Mouse (Mus musculus) liver, postnatal 0 days (tissue): ENCODE results near the gene Ankar. TPM values are rescaled to one million over a fixed set of nuclear protein-coding genes. Genes with fewer than 3 reads are reported as not detected.

ENCODE experiments used
- ATAC-seq: fragments of 200-750 bp; cut with Nextera tagmentation; 2 replicates; pipeline ENCODE4 v1.8.0; 2017; ENCODE audit warnings: mild to moderate bottlenecking, moderate library complexity
- DNase-seq: peaks from one replicate; pipeline ENCODE4 v3.0.0-alpha.2; 2016
- H3K27ac ChIP-seq: fragments of 300-500 bp; sonication (generic); 2 replicates; pipeline ENCODE4 v1.5.1; 2014; ENCODE audit warnings: antibody characterized with exemption, moderate library complexity, mild to moderate bottlenecking, low read depth
- H3K27me3 ChIP-seq: fragments of 300-500 bp; sonication (generic); 2 replicates; pipeline ENCODE4 v1.6.1; 2014; ENCODE audit warnings: low read length, control low read depth, mixed read lengths; ENCODE audit not compliant: insufficient read depth
- H3K36me3 ChIP-seq: fragments of 300-500 bp; sonication (generic); replicated peaks from 2 replicates; pipeline ENCODE4 v1.6.1; 2014; ENCODE audit warnings: mild to moderate bottlenecking, control low read depth, low read length, moderate library complexity, mixed read lengths; ENCODE audit not compliant: insufficient read depth
- H3K4me1 ChIP-seq: fragments of 300-500 bp; sonication (generic); 2 replicates; pipeline ENCODE4 v1.6.1; 2014; ENCODE audit warnings: antibody characterized with exemption, mild to moderate bottlenecking, control low read depth; ENCODE audit not compliant: insufficient read depth
- H3K4me2 ChIP-seq: fragments of 300-500 bp; sonication (generic); 2 replicates; pipeline ENCODE4 v1.6.1; 2014; ENCODE audit warnings: low read depth, mild to moderate bottlenecking, low read length, moderate library complexity, mixed read lengths
- H3K4me3 ChIP-seq: fragments of 300-500 bp; sonication (generic); 2 replicates; pipeline ENCODE4 v1.5.1; 2014; ENCODE audit warnings: low read depth, low read length
- H3K9ac ChIP-seq: fragments of 300-500 bp; sonication (generic); replicated peaks from 2 replicates; pipeline ENCODE4 v1.6.1; 2014; ENCODE audit warnings: mild to moderate bottlenecking, moderate library complexity
- H3K9me3 ChIP-seq: fragments of 300-500 bp; sonication (generic); 2 replicates; pipeline ENCODE4 v1.6.1; 2016; ENCODE audit warnings: mild to moderate bottlenecking, control low read depth, low read length, mixed read lengths
- CTCF ChIP-seq: sonication (generic); IDR thresholded peaks from 2 replicates; pipeline ENCODE4 v1.5.1; 2016; ENCODE audit warnings: antibody characterized with exemption, low read depth
- EP300 ChIP-seq: IDR thresholded peaks from 2 replicates; pipeline ENCODE4 v1.6.1; 2016; ENCODE audit warnings: antibody characterized with exemption, low read depth, mild to moderate bottlenecking
- WGBS: fragments of 180-500 bp; shearing (Covaris S2); extraction: QIAGEN DNeasy Blood & Tissue Kit; methylation state at CpG from one replicate; pipeline ENCODE4 v1.1.7; 2014; ENCODE audit not compliant: insufficient replicate concordance; 5-methylcytosine and 5-hydroxymethylcytosine counted together
- polyA plus RNA-seq: library from polyadenylated mRNA; unstranded; fragments of >200 nt; fragmentation: Nextera tagmentation; extraction: Ambion mirVana; gene quantifications from 2 replicates; pipeline ENCODE4 v1.2.1, GENCODE M21; 2015

Ankar gene
- polyA plus RNA-seq, 1 experiment from 2014 or later: not detected

DNA sequence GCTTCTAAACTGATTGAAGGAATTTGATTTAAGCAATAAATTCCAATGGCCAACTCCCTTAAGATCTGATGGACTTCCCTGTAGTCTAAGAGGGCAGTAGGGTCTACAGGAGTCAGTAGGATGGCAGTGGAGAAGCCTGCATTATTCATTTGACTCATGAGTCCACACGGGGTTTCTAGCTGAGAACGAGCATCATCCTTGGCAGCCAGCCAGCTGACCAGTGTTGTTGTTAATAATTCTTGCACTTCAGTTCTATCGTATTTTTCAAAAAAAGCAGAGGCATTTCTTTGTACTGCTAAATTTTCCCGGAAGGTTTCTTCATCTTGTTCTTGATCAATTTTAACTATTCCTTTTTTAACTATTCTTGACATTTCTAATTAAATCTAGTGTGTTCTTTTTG, 1.7 kb downstream of the Ankar start:
- no peaks in the 10 kb centered on the region for H3K27me3 ChIP-seq
- no peaks in the 10 kb centered on the region for H3K4me1 ChIP-seq
- WGBS: 65% methylated on average over 4 of the region's 4 CpGs
- ATAC-seq (no peak), DNase-seq (no peak)
- no peak overlapping the region for H3K27ac ChIP-seq
- H3K9me3 ChIP-seq: no peaks in the 10 kb centered on the region
- no peak overlapping the region for H3K4me3 ChIP-seq
- no peak overlapping the region for H3K4me2 ChIP-seq
- H3K36me3 ChIP-seq: no peaks in the 10 kb centered on the region
- TF ChIP-seq EP300 (no peak), CTCF (no peak)
- no peak overlapping the region for H3K9ac ChIP-seq

DNA sequence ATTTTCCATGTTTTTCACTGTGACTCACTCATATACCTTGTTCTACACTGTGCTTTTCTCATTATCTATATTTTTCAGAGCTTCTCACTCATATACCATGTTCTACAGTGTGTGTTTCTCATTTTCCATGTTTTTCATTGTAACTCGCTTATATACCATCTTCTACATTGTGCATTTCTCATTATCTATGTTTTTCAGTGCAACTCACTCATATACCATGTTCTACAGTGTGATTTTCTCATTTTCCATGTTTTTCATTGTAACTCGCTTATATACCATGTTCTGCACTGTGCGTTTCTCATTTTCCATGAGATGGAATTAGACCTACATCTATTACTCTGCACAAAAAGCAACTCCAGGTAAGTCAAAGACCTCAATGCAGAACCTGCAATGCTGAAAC, 4.1 kb downstream of the Ankar start:
- Histone ChIP-seq H3K4me3 (no peak overlapping the region), H3K9me3 (no peaks in the 10 kb centered on the region), H3K27ac (no peak overlapping the region), H3K9ac (no peak overlapping the region), H3K4me1 (no peaks in the 10 kb centered on the region), H3K4me2 (no peak overlapping the region), H3K27me3 (no peaks in the 10 kb centered on the region), H3K36me3 (no peaks in the 10 kb centered on the region)
- DNase-seq (no peak), ATAC-seq (no peak)
- WGBS: 55% methylated on average over 3 of the region's 3 CpGs
- TF ChIP-seq CTCF: no peak
- no peak for TF ChIP-seq EP300

DNA sequence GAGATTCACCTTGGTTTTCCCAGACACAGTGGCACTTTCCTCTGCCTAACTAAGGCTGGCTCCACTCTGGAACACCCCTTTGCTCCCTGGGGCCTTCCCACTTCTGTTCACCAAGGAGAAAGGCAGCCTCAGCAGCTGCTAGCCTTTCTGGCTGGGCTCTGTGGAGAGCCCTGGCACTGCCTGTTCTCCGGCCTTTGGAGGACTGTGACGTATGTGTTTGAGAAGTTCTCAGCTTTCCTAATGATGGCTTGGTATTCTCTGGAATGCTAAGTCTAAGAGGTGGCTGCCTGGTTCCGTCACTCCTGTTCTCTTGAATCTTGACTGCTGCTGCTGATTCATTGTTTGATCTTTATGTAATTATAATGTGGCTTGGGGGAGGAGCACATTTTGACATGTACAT, 27.3 kb downstream of the Ankar start:
- no peak for ATAC-seq

DNA sequence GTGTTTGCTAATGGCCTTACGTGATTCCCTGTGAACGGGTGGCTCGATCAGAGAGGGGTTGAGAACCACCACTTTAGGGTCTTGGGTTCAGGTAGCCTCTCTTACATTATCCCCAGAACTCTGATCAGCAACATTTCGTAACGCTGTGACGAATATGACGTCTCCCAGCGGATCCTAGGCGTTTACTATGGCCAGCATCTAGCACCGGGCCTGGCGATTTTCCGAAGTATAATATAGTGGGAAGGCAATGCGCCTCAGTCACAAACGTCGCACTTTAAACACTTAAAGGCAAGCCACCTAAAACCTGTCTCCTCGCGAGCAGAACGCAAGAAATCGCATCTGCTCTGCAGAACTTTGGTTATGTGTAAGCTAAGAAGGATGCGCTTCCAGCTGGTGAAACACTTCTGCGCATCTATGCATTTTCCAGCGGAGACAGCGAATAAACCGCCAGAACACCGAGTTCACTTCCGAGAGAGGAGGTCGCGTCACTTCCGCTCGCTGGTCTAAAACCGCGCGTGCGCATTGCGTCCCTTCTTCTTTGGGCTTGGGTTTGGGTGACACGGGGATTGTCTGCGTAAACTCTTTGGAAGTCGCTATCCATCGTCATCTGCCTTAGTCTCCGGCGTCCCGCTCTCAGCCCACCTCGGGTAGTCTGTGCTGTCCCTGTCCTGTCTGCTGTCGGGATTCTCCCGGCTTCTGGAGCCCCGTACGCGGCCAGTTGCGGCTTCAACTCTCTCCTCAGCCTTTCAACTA, 59.5 kb downstream of the Ankar start:
- Histone ChIP-seq H3K4me2 (peak overlapping the region; percentile 30; the same call in 1 of the 2 replicates), H3K4me3 (peak overlapping the region; percentile 5; the same call in 1 of the 2 replicates), H3K9me3 (no peaks in the 10 kb centered on the region), H3K9ac (no peak overlapping the region), H3K4me1 (no peaks in the 10 kb centered on the region), H3K27me3 (no peaks in the 10 kb centered on the region), H3K36me3 (no peaks in the 10 kb centered on the region), H3K27ac (no peak overlapping the region)
- WGBS: 42% methylated on average over 49 of the region's 49 CpGs
- DNase-seq (peak; percentile 61), ATAC-seq (no peak; the same call in 1 of the 2 replicates)
- no peak for TF ChIP-seq EP300
- no peak for TF ChIP-seq CTCF

More for the DNA sequence above, 27.3 kb downstream of the Ankar start:
- H3K9ac ChIP-seq: no peak overlapping the region
- H3K27me3 ChIP-seq: no peaks in the 10 kb centered on the region
- H3K36me3 ChIP-seq: no peaks in the 10 kb centered on the region
- no peaks in the 10 kb centered on the region for H3K9me3 ChIP-seq
- no peak for DNase-seq
- H3K4me1 ChIP-seq: no peaks in the 10 kb centered on the region
- H3K4me2 ChIP-seq: no peak overlapping the region
- no peak for TF ChIP-seq CTCF
- no peak for TF ChIP-seq EP300
- WGBS: 69% methylated on average over 3 of the region's 3 CpGs
- no peak overlapping the region for H3K4me3 ChIP-seq
- H3K27ac ChIP-seq: no peak overlapping the region

DNA sequence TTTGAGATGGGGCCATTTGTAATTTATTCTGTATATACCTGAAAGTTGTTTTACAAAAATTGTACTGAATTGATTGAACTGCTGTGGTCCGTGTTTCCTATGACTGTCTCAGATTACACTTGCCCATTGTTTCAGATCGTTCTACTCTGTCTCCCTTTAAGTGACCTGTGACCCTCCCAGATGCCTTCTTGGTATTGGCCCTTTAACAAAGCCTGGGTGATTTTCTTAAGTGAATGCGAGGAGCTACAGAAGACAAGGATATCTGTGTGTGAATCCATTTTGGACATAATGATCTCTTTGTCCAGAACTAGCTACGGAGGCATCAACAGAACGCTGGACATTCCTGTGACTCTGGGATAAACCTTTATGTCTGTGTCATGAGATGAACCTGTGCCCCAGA, 65.2 kb downstream of the Ankar start:
- no peaks in the 10 kb centered on the region for H3K27me3 ChIP-seq
- ATAC-seq (no peak), DNase-seq (no peak)
- no peak for TF ChIP-seq EP300
- no peak for TF ChIP-seq CTCF
- no peak overlapping the region for H3K4me3 ChIP-seq
- H3K4me2 ChIP-seq: no peak overlapping the region
- H3K9ac ChIP-seq: no peak overlapping the region
- peaks cover 9% of the 10 kb centered on the region for H3K36me3 ChIP-seq
- 58% methylated on average over 5 of the region's 5 CpGs for WGBS
- no peaks in the 10 kb centered on the region for H3K4me1 ChIP-seq
- no peaks in the 10 kb centered on the region for H3K9me3 ChIP-seq
- H3K27ac ChIP-seq: no peak overlapping the region

DNA sequence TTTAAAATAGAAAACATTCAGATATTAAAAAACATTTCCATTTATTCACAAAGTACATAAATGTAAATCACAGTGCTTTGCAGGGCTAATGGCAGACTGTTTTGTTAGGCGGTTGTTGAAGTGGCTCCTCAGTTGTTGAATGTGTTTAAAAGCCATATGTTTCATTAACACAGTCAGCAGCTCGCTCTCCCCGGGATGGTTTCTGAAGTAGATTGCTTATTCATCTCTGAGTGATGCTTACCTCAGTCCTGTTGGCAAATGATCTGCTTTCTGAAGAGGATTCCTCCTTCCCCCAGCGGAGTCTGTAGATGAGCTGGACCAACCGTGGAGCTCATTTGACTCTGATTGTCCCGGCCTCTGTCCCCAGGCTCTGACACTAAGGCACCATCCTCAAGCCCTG, 88.2 kb downstream of the Ankar start:
- Histone ChIP-seq H3K27me3 (no peaks in the 10 kb centered on the region), H3K4me2 (no peak overlapping the region), H3K27ac (no peak overlapping the region), H3K36me3 (peaks cover 45% of the 10 kb centered on the region), H3K9me3 (no peaks in the 10 kb centered on the region), H3K4me1 (peaks cover 4% of the 10 kb centered on the region; the same call in 1 of the 2 replicates), H3K4me3 (no peak overlapping the region), H3K9ac (no peak overlapping the region)
- ATAC-seq (no peak), DNase-seq (no peak)
- WGBS: 88% methylated on average over 6 of the region's 6 CpGs
- TF ChIP-seq CTCF (no peak), EP300 (no peak)
